Comparison of ENCODE assay signal across 9 mouse cellular contexts in the genomic region with DNA sequence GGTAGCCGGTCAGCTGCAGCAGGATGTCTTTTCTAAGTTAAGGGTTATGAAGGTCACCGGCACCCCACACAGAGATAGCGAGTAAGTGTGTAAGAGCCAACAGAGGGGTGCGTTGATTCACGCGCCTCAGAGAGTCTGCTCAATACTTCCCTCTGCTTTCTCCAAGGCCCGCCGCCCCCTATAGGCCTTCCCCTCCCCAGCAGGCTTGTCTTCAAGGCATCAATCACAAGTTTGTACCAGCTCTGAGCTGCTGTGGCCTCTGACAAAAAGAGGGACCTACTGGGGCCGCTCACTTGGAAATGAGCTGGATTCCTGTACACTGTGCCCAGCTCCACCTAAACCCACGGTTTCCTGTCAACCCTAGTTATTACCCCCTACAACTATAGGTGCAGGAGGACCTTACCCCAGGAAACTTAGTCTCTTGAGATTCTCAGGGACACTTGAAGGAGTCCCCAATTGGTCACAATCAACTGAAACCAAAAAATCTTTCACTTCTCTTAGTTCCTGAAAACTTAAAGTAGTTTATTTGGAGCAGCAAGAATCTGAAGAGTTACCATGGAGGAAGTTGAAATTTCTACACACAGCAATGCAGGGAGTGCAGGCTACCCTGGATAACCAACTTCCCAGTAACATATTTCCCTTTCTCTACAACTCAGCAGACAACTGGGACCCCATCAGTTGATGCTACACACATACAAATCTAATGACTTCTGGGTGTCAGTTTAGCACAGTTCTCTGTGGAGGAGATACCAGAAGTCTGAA. TPM values are rescaled to one million over a fixed set of nuclear protein-coding genes. Genes with fewer than 3 reads are reported as not detected.
DNase-seq lines count a peak whose midpoint lies in the region; ATAC-seq and TF ChIP-seq lines count a peak whose summit lies in the region.
"Had no signal": no experiment of that assay in that cellular context is flagged by ENCODE, and none has a peak within 500 bp of the region (broad histone marks: within the 10 kb centered on the region; RNA-seq: fewer than 3 reads in every experiment).

No protein-coding gene starts in this region.

- H3K27ac ChIP-seq in heart, embryonic 13.5 days (replicated peaks) = no peak overlapping the region
- no peak overlapping the region for H3K27ac ChIP-seq in kidney, embryonic 16.5 days (ENCODE audit: low read length)
- H3K27ac ChIP-seq in liver, postnatal 0 days (ENCODE audit: low read depth) = peak overlapping the region; percentile 55
- no peak overlapping the region for H3K27ac ChIP-seq in neural tube, embryonic 12.5 days

- no peaks in the 10 kb centered on the region for H3K9me3 ChIP-seq in heart, embryonic 13.5 days
- no peaks in the 10 kb centered on the region for H3K9me3 ChIP-seq in kidney, embryonic 16.5 days (ENCODE audit: low read length)
- H3K9me3 ChIP-seq in liver, postnatal 0 days (ENCODE audit: low read length) = no peaks in the 10 kb centered on the region
- H3K9me3 ChIP-seq in neural tube, embryonic 12.5 days = no peaks in the 10 kb centered on the region

- peak overlapping the region; percentile 91 for H3K4me2 ChIP-seq in heart, embryonic 13.5 days
- H3K4me2 ChIP-seq in kidney, embryonic 16.5 days (replicated peaks; ENCODE audit: low read depth, low read length) = peak overlapping the region; percentile 98
- H3K4me2 ChIP-seq in liver, postnatal 0 days (ENCODE audit: low read depth, low read length) = peak overlapping the region; percentile 81
- peak overlapping the region; percentile 90 for H3K4me2 ChIP-seq in neural tube, embryonic 12.5 days (replicated peaks)

- H3K36me3 ChIP-seq in heart, embryonic 13.5 days = no peaks in the 10 kb centered on the region
- H3K36me3 ChIP-seq in kidney, embryonic 16.5 days (ENCODE audit: insufficient read depth, low read length) = no peaks in the 10 kb centered on the region
- no peaks in the 10 kb centered on the region for H3K36me3 ChIP-seq in liver, postnatal 0 days (replicated peaks; ENCODE audit: insufficient read depth, low read length)
- H3K36me3 ChIP-seq in neural tube, embryonic 12.5 days = no peaks in the 10 kb centered on the region

- peaks cover 7% of the 10 kb centered on the region for H3K4me1 ChIP-seq in heart, embryonic 13.5 days
- peaks cover 12% of the 10 kb centered on the region; the same call in 1 of the 2 replicates for H3K4me1 ChIP-seq in kidney, embryonic 16.5 days (ENCODE audit: insufficient read depth, low read length)
- H3K4me1 ChIP-seq in liver, postnatal 0 days (ENCODE audit: insufficient read depth) = peaks cover 5% of the 10 kb centered on the region
- H3K4me1 ChIP-seq in neural tube, embryonic 12.5 days = 0 out of 2 replicates have a peak, but pooled peaks cover 5% of the 10 kb centered on the region

- H3K27me3 ChIP-seq in heart, embryonic 13.5 days (replicated peaks) = 0 out of 2 replicates have a peak, but pooled peaks cover under 1% of the 10 kb centered on the region
- no peaks in the 10 kb centered on the region for H3K27me3 ChIP-seq in kidney, embryonic 16.5 days (ENCODE audit: insufficient read depth, low read length)
- H3K27me3 ChIP-seq in liver, postnatal 0 days (ENCODE audit: insufficient read depth, low read length) = no peaks in the 10 kb centered on the region
- no peaks in the 10 kb centered on the region for H3K27me3 ChIP-seq in neural tube, embryonic 12.5 days (replicated peaks)

- intact Hi-C loops in gastrocnemius, postnatal 14 days (cut with DNase I; ENCODE audit: low total_unique reads) = no loop called here

- 4% methylated on average over 10 of the region's 10 CpGs for WGBS in heart, embryonic 13.5 days
- WGBS in kidney, embryonic 16.5 days = 5% methylated on average over 10 of the region's 10 CpGs
- 5% methylated on average over 10 of the region's 10 CpGs for WGBS in liver, postnatal 0 days (ENCODE audit: insufficient replicate concordance)
- WGBS in neural tube, embryonic 12.5 days = 2% methylated on average over 10 of the region's 10 CpGs

- TF ChIP-seq EP300 in liver, postnatal 0 days (IDR thresholded peaks at IDR 0.05; ENCODE audit: low read depth) = no peak

- peak overlapping the region; percentile 62 for H3K4me3 ChIP-seq in heart, embryonic 13.5 days
- peak overlapping the region; percentile 56 for H3K4me3 ChIP-seq in kidney, embryonic 16.5 days (ENCODE audit: low read length)
- H3K4me3 ChIP-seq in liver, postnatal 0 days (ENCODE audit: low read depth, low read length) = peak overlapping the region; percentile 41
- H3K4me3 ChIP-seq in neural tube, embryonic 12.5 days = peak overlapping the region; percentile 45

- peak; percentile 50 for TF ChIP-seq CTCF in liver, postnatal 0 days (IDR thresholded peaks at IDR 0.05; ENCODE audit: low read depth)

- peak; percentile 85 for ATAC-seq in common myeloid progenitor, adult 5-6 weeks (replicated peaks; ENCODE audit: low read depth, poor library complexity, severe bottlenecking)
- no peak; the same call in 1 of the 2 replicates for ATAC-seq in heart, embryonic 13.5 days (ENCODE audit: extremely low read depth, insufficient number of reproducible peaks, low FRiP score, low TSS enrichment)
- ATAC-seq in kidney, embryonic 16.5 days (ENCODE audit: low FRiP score, low TSS enrichment) = peak; percentile 90
- ATAC-seq in liver, postnatal 0 days = peak; percentile 56
- ATAC-seq in neural tube, embryonic 12.5 days (ENCODE audit: low FRiP score, low read depth) = peak; percentile 87
- ATAC-seq: Patski had no signal

- peak overlapping the region; percentile 83 for H3K9ac ChIP-seq in heart, embryonic 13.5 days
- peak overlapping the region; percentile 75 for H3K9ac ChIP-seq in kidney, embryonic 16.5 days (replicated peaks; ENCODE audit: low read length)
- H3K9ac ChIP-seq in liver, postnatal 0 days (replicated peaks) = peak overlapping the region; percentile 57
- H3K9ac ChIP-seq in neural tube, embryonic 12.5 days = peak overlapping the region; percentile 72

- DNase-seq in gastrocnemius, postnatal 14 days = peak; percentile 26
- DNase-seq in gastrocnemius, adult 18-20 months (ENCODE audit: low spot score) = no peak
- peak; percentile 42 for DNase-seq in liver, postnatal 0 days
- DNase-seq in thymus, postnatal 0 days (ENCODE audit: low spot score) = peak; percentile 30

RNA-seq across cellular contexts. Expression of a gene that starts 31.7 kb away (rescaled TPM):
- under 1 TPM; 0.04 to 0.25 TPM for total RNA-seq in gastrocnemius, postnatal 14 days (2021)
- not detected for total RNA-seq in gastrocnemius, adult 18-20 months (2021)
- 0.23 TPM in 1 of 2 replicates, not detected in the other for total RNA-seq in common myeloid progenitor, adult 5-6 weeks (2017)
- 0.51 and 0.61 TPM in 2 replicates for polyA plus RNA-seq in heart, embryonic 13.5 days (2015; fragmentation: Nextera tagmentation; extraction: Ambion mirVana)
- polyA plus RNA-seq in kidney, embryonic 16.5 days (2015; fragmentation: Nextera tagmentation; extraction: Ambion mirVana) = 0.46 and 0.55 TPM in 2 replicates
- polyA plus RNA-seq in liver, postnatal 0 days (2015; fragmentation: Nextera tagmentation; extraction: Ambion mirVana) = 0.21 and 0.36 TPM in 2 replicates
- 0.77 and 1.3 TPM in 2 replicates for polyA plus RNA-seq in neural tube, embryonic 12.5 days (2016; fragmentation: Nextera tagmentation; extraction: Ambion mirVana)
- 0.08 and 0.18 TPM in 2 replicates for polyA plus RNA-seq in thymus, postnatal 0 days (2015; fragmentation: Nextera tagmentation; extraction: Ambion mirVana)
- polyA plus RNA-seq: Patski had no signal

RNA-seq across cellular contexts. Expression of a gene that starts 51.9 kb away (rescaled TPM):
- 10 to 100 TPM; 28.3 to 30.5 TPM for total RNA-seq in gastrocnemius, postnatal 14 days (2021)
- 10 to 100 TPM; 31.3 to 34.7 TPM for total RNA-seq in gastrocnemius, adult 18-20 months (2021)
- total RNA-seq in common myeloid progenitor, adult 5-6 weeks (2017) = 38.2 and 40.0 TPM in 2 replicates
- polyA plus RNA-seq in heart, embryonic 13.5 days (2015; fragmentation: Nextera tagmentation; extraction: Ambion mirVana) = 46.9 and 56.7 TPM in 2 replicates
- polyA plus RNA-seq in kidney, embryonic 16.5 days (2015; fragmentation: Nextera tagmentation; extraction: Ambion mirVana) = 68.1 and 70.0 TPM in 2 replicates
- polyA plus RNA-seq in liver, postnatal 0 days (2015; fragmentation: Nextera tagmentation; extraction: Ambion mirVana) = 15.7 and 19.6 TPM in 2 replicates
- 83.6 and 91.4 TPM in 2 replicates for polyA plus RNA-seq in neural tube, embryonic 12.5 days (2016; fragmentation: Nextera tagmentation; extraction: Ambion mirVana)
- polyA plus RNA-seq in thymus, postnatal 0 days (2015; fragmentation: Nextera tagmentation; extraction: Ambion mirVana) = 55.6 and 62.2 TPM in 2 replicates

RNA-seq across cellular contexts. Expression of a gene that starts 57.0 kb away (rescaled TPM):
- total RNA-seq in gastrocnemius, postnatal 14 days (2021) = 10 to 100 TPM; 20.9 to 24.7 TPM
- total RNA-seq in gastrocnemius, adult 18-20 months (2021) = 10 to 100 TPM; 16.2 to 19.0 TPM
- total RNA-seq in common myeloid progenitor, adult 5-6 weeks (2017) = 92.3 and 104 TPM in 2 replicates
- polyA plus RNA-seq in heart, embryonic 13.5 days (2015; fragmentation: Nextera tagmentation; extraction: Ambion mirVana) = 82.5 and 102 TPM in 2 replicates
- polyA plus RNA-seq in kidney, embryonic 16.5 days (2015; fragmentation: Nextera tagmentation; extraction: Ambion mirVana) = 166 and 172 TPM in 2 replicates
- polyA plus RNA-seq in liver, postnatal 0 days (2015; fragmentation: Nextera tagmentation; extraction: Ambion mirVana) = 83.1 and 86.2 TPM in 2 replicates
- 107 TPM in 2 replicates for polyA plus RNA-seq in neural tube, embryonic 12.5 days (2016; fragmentation: Nextera tagmentation; extraction: Ambion mirVana)
- polyA plus RNA-seq in thymus, postnatal 0 days (2015; fragmentation: Nextera tagmentation; extraction: Ambion mirVana) = 174 and 185 TPM in 2 replicates
